Mouse (Mus musculus): Measurements from ENCODE around the gene Lpin1. TPM values are rescaled to one million over a fixed set of nuclear protein-coding genes. Genes with fewer than 3 reads are reported as not detected.
A peak's percentile ranks its signal among the peaks of the same experiment; 100 is the strongest.

Gene Lpin1
- total and polyA plus RNA-seq, 2 experiments from 2014 or later: 8.4 to 15.4 TPM

- Histone ChIP-seq H3K9ac (no peak overlapping the region), H3K4me1 (ENCODE audit: insufficient read depth) (no peaks in the 10 kb centered on the region), H3K4me3 (ENCODE audit: low read depth, low read length) (no peak overlapping the region), H3K27ac (ENCODE audit: low read depth, low read length) (no peak overlapping the region), H3K36me3 (ENCODE audit: insufficient read depth) (peaks cover 74% of the 10 kb centered on the region), H3K27me3 (ENCODE audit: insufficient read depth, low read length) (no peaks in the 10 kb centered on the region), H3K9me3 (ENCODE audit: low read length) (no peaks in the 10 kb centered on the region), H3K4me2 (ENCODE audit: low read depth) (no peak overlapping the region)
- WGBS: 90% methylated on average over 10 of the region's 10 CpGs
- ATAC-seq (no peak), DNase-seq (no peak)
- TF ChIP-seq CTCF (IDR thresholded peaks at IDR 0.05; ENCODE audit: low read depth): no peak
These were observed 48.1 kb downstream of the Lpin1 start for GRCm38 (mm10) chr12:16562647-16563046.

GRCm38 (mm10) chr12:16562181-16562580, 48.6 kb downstream of the Lpin1 start:
- no peak overlapping the region for H3K27ac ChIP-seq (ENCODE audit: low read depth, low read length)
- H3K27me3 ChIP-seq (ENCODE audit: insufficient read depth, low read length): no peaks in the 10 kb centered on the region
- WGBS: 88% methylated on average over 8 of the region's 8 CpGs
- H3K9me3 ChIP-seq (ENCODE audit: low read length): no peaks in the 10 kb centered on the region
- DNase-seq: no peak
- peaks cover 75% of the 10 kb centered on the region for H3K36me3 ChIP-seq (ENCODE audit: insufficient read depth)
- ATAC-seq: no peak
- H3K4me3 ChIP-seq (ENCODE audit: low read depth, low read length): no peak overlapping the region
- no peak overlapping the region for H3K9ac ChIP-seq
- no peak overlapping the region for H3K4me2 ChIP-seq (ENCODE audit: low read depth)
- no peak for TF ChIP-seq CTCF (IDR thresholded peaks at IDR 0.05; ENCODE audit: low read depth)
- no peaks in the 10 kb centered on the region for H3K4me1 ChIP-seq (ENCODE audit: insufficient read depth)

GRCm38 (mm10) chr12:16557271-16557670, 53.5 kb downstream of the Lpin1 start:
- Histone ChIP-seq H3K9me3 (ENCODE audit: low read length) (no peaks in the 10 kb centered on the region), H3K27me3 (ENCODE audit: insufficient read depth, low read length) (no peaks in the 10 kb centered on the region), H3K4me3 (ENCODE audit: low read depth, low read length) (no peak overlapping the region), H3K4me2 (ENCODE audit: low read depth) (no peak overlapping the region), H3K27ac (ENCODE audit: low read depth, low read length) (no peak overlapping the region), H3K4me1 (ENCODE audit: insufficient read depth) (no peaks in the 10 kb centered on the region; the same call in 1 of the 2 replicates), H3K9ac (no peak overlapping the region), H3K36me3 (ENCODE audit: insufficient read depth) (peaks cover 58% of the 10 kb centered on the region)
- DNase-seq (no peak), ATAC-seq (peak; percentile 9; the same call in 1 of the 2 replicates)
- no peak for TF ChIP-seq CTCF (IDR thresholded peaks at IDR 0.05; ENCODE audit: low read depth)
- WGBS: 28% methylated on average over 4 of the region's 4 CpGs

- WGBS: 53% methylated on average over 8 of the region's 8 CpGs
- peak; percentile 78 for DNase-seq
These were observed 56.6 kb downstream of the Lpin1 start for GRCm38 (mm10) chr12:16554171-16554570.

GRCm38 (mm10) chr12:16552108-16552771, 58.5 kb downstream of the Lpin1 start:
- no peak overlapping the region for H3K9ac ChIP-seq
- H3K36me3 ChIP-seq (ENCODE audit: insufficient read depth): peaks cover 43% of the 10 kb centered on the region
- ATAC-seq (no peak), DNase-seq (no peak)
- H3K9me3 ChIP-seq (ENCODE audit: low read length): no peaks in the 10 kb centered on the region
- no peak for TF ChIP-seq CTCF (IDR thresholded peaks at IDR 0.05; ENCODE audit: low read depth)
- no peak overlapping the region for H3K27ac ChIP-seq (ENCODE audit: low read depth, low read length)
- WGBS: 87% methylated on average over 13 of the region's 13 CpGs
- H3K4me1 ChIP-seq (ENCODE audit: insufficient read depth): peaks cover 6% of the 10 kb centered on the region
- no peak overlapping the region for H3K4me3 ChIP-seq (ENCODE audit: low read depth, low read length)
- no peak overlapping the region for H3K4me2 ChIP-seq (ENCODE audit: low read depth)
- no peaks in the 10 kb centered on the region for H3K27me3 ChIP-seq (ENCODE audit: insufficient read depth, low read length)

More at GRCm38 (mm10) chr12:16554171-16554570, 56.6 kb downstream of the Lpin1 start:
- Histone ChIP-seq H3K4me3 (ENCODE audit: low read depth, low read length) (no peak overlapping the region), H3K4me1 (ENCODE audit: insufficient read depth) (peaks cover 6% of the 10 kb centered on the region), H3K27ac (ENCODE audit: low read depth, low read length) (peak overlapping the region; percentile 23; the same call in 1 of the 2 replicates), H3K36me3 (ENCODE audit: insufficient read depth) (peaks cover 39% of the 10 kb centered on the region), H3K4me2 (ENCODE audit: low read depth) (no peak overlapping the region), H3K27me3 (ENCODE audit: insufficient read depth, low read length) (no peaks in the 10 kb centered on the region), H3K9me3 (ENCODE audit: low read length) (no peaks in the 10 kb centered on the region), H3K9ac (no peak overlapping the region)
- no peak for TF ChIP-seq CTCF (IDR thresholded peaks at IDR 0.05; ENCODE audit: low read depth)
- ATAC-seq: peak; percentile 14; the same call in 1 of the 2 replicates

GRCm38 (mm10) chr12:16550983-16551454, 59.7 kb downstream of the Lpin1 start:
- ATAC-seq (peak; percentile 88), DNase-seq (peak; percentile 83)
- TF ChIP-seq CTCF (IDR thresholded peaks at IDR 0.05; ENCODE audit: low read depth): no peak
- Histone ChIP-seq H3K27ac (ENCODE audit: low read depth, low read length) (peak overlapping the region; percentile 79), H3K9ac (0 out of 2 replicates have a peak overlapping the region, but pooled peaks have one; percentile 6), H3K4me1 (ENCODE audit: insufficient read depth) (peaks cover 6% of the 10 kb centered on the region), H3K9me3 (ENCODE audit: low read length) (no peaks in the 10 kb centered on the region), H3K4me2 (ENCODE audit: low read depth) (peak overlapping the region; percentile 19; the same call in 1 of the 2 replicates), H3K4me3 (ENCODE audit: low read depth, low read length) (no peak overlapping the region), H3K36me3 (ENCODE audit: insufficient read depth) (peaks cover 45% of the 10 kb centered on the region), H3K27me3 (ENCODE audit: insufficient read depth, low read length) (no peaks in the 10 kb centered on the region)
- 19% methylated on average over 12 of the region's 12 CpGs for WGBS

GRCm38 (mm10) chr12:16548824-16549375, 61.9 kb downstream of the Lpin1 start:
- no peak for DNase-seq
- Histone ChIP-seq H3K36me3 (ENCODE audit: insufficient read depth) (peaks cover 66% of the 10 kb centered on the region), H3K27me3 (ENCODE audit: insufficient read depth, low read length) (no peaks in the 10 kb centered on the region), H3K4me1 (ENCODE audit: insufficient read depth) (peaks cover 6% of the 10 kb centered on the region), H3K9me3 (ENCODE audit: low read length) (no peaks in the 10 kb centered on the region), H3K27ac (ENCODE audit: low read depth, low read length) (no peak overlapping the region), H3K4me2 (ENCODE audit: low read depth) (no peak overlapping the region), H3K4me3 (ENCODE audit: low read depth, low read length) (no peak overlapping the region), H3K9ac (no peak overlapping the region)
- 78% methylated on average over 12 of the region's 12 CpGs for WGBS
- TF ChIP-seq CTCF (IDR thresholded peaks at IDR 0.05; ENCODE audit: low read depth): no peak
- ATAC-seq: no peak

Measured in forebrain, postnatal 0 days (tissue).